Mouse (Mus musculus) embryonic facial prominence, embryonic 14.5 days (tissue): ENCODE measurements at regions not wholly inside any gene's neighbourhood (a gene's known extent, or its start where the extent isn't known, plus 50 kb on each side); places are given as distances from the start of the nearest gene placed in this dataset.
"Not testable (repeated sequence)": the region's sequence is repeated elsewhere in the genome, so short reads cannot be mapped to it uniquely, and the experiment has no call there.

Source experiments
- ATAC-seq: fragments of 200-750 bp; cut with Nextera tagmentation; 2 replicates; pipeline ENCODE4 v1.8.0; 2017; ENCODE audit warnings: low read depth, moderate number of reproducible peaks, moderate TSS enrichment
- DNase-seq: peaks from one replicate; pipeline ENCODE4 v3.0.0-alpha.2; 2015; ENCODE audit warnings: low spot score
- H3K27ac ChIP-seq: fragments of 300-500 bp; sonication (generic); replicated peaks from 2 replicates; pipeline ENCODE4 v1.5.1; 2014; ENCODE audit warnings: low read depth, mild to moderate bottlenecking, low read length, moderate library complexity
- H3K27me3 ChIP-seq: fragments of 300-500 bp; sonication (generic); replicated peaks from 2 replicates; pipeline ENCODE4 v1.6.1; 2014; ENCODE audit warnings: low read length; ENCODE audit not compliant: control insufficient read depth, insufficient read depth
- H3K36me3 ChIP-seq: fragments of 300-500 bp; sonication (generic); 2 replicates; pipeline ENCODE4 v1.6.1; 2014; ENCODE audit warnings: low read length, mixed read lengths; ENCODE audit not compliant: control insufficient read depth, insufficient read depth
- H3K4me1 ChIP-seq: fragments of 300-500 bp; sonication (generic); 2 replicates; pipeline ENCODE4 v1.6.1; 2014; ENCODE audit warnings: antibody characterized with exemption, low read length; ENCODE audit not compliant: control insufficient read depth, insufficient read depth
- H3K4me2 ChIP-seq: fragments of 300-500 bp; sonication (generic); 2 replicates; pipeline ENCODE4 v1.6.1; 2014; ENCODE audit warnings: low read depth, mild to moderate bottlenecking, low read length, moderate library complexity, mixed read lengths
- H3K4me3 ChIP-seq: fragments of 300-500 bp; sonication (generic); 2 replicates; pipeline ENCODE4 v1.5.1; 2014; ENCODE audit warnings: low read depth, mild to moderate bottlenecking, low read length
- H3K9ac ChIP-seq: fragments of 300-500 bp; sonication (generic); 2 replicates; pipeline ENCODE4 v1.6.1; 2014; ENCODE audit warnings: low read depth, mild to moderate bottlenecking, low read length, moderate library complexity, mixed read lengths
- H3K9me3 ChIP-seq: fragments of 300-500 bp; sonication (generic); 2 replicates; pipeline ENCODE4 v1.6.1; 2016; ENCODE audit warnings: low read length; ENCODE audit not compliant: control insufficient read depth
- WGBS: fragments of 180-500 bp; shearing (Covaris S2); extraction: QIAGEN DNeasy Blood & Tissue Kit; methylation state at CpG from one replicate; pipeline ENCODE4 v1.1.7; 2014; 5-methylcytosine and 5-hydroxymethylcytosine counted together

DNA sequence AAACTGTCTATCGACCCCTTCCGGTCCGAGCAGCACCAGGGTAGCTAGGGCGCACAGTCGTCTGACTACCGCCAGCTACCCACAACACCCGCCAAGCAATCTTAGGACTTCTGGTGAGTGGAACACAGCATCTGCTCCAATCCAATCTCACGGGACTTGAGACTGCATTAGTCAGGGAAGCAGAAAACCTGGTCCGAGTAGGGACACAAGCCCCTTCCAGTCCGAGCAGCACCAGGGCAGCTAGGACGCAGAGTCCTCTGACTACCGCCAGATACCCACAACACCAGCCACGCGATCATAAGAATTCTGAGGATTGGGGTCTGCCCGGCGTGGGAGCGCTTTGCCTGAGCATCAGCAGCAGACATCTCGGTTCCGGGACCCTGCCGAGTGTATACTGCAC lies 79.6 kb downstream of the Gm10715 start:
- H3K27me3 ChIP-seq, H3K4me2 ChIP-seq, H3K4me1 ChIP-seq, ATAC-seq, H3K36me3 ChIP-seq, H3K4me3 ChIP-seq, H3K27ac ChIP-seq, H3K9ac ChIP-seq, DNase-seq: not testable (repeated sequence)
- H3K9me3 ChIP-seq, result peaks cover 18% of the 10 kb centered on the region; the same call in 1 of the 2 replicates
- 90% methylated on average over 16 of the region's 20 CpGs for WGBS

DNA sequence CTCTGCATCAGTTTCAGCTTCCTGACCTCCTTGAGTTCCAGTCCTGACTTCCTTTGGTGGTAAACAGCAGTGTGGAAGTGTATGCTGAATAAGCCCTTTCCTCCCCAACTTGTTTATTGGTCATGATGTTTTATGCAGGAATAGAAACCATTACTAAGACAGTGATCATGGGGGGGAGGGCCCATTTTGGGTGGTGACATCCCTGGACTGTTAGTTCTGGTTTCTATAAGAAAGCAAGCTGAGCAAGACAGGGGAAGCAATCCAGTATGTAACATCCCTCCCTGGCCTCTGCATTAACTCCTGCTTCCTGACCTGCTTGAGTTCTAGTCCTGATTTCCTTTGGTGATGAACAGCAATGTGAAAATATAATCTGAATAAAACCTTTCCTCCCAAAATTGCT lies 124.5 kb downstream of the Gm10715 start:
- Histone ChIP-seq H3K27ac (no peak overlapping the region), H3K4me3 (no peak overlapping the region), H3K9me3 (peaks cover 31% of the 10 kb centered on the region), H3K4me2 (no peak overlapping the region), H3K36me3 (no peaks in the 10 kb centered on the region), H3K27me3 (no peaks in the 10 kb centered on the region), H3K4me1 (no peaks in the 10 kb centered on the region), H3K9ac (no peak overlapping the region)
- ATAC-seq (no peak), DNase-seq (no peak)

GRCm38 (mm10) chr9:3184343-3184742 lies 147.7 kb downstream of the Gm10715 start:
- ATAC-seq (no peak), DNase-seq (no peak)
- Histone ChIP-seq H3K9ac (no peak overlapping the region), H3K4me3 (no peak overlapping the region), H3K27me3 (no peaks in the 10 kb centered on the region), H3K36me3 (no peaks in the 10 kb centered on the region), H3K27ac (no peak overlapping the region), H3K4me2 (no peak overlapping the region), H3K9me3 (0 out of 2 replicates have a peak, but pooled peaks cover 24% of the 10 kb centered on the region), H3K4me1 (no peaks in the 10 kb centered on the region)

DNA sequence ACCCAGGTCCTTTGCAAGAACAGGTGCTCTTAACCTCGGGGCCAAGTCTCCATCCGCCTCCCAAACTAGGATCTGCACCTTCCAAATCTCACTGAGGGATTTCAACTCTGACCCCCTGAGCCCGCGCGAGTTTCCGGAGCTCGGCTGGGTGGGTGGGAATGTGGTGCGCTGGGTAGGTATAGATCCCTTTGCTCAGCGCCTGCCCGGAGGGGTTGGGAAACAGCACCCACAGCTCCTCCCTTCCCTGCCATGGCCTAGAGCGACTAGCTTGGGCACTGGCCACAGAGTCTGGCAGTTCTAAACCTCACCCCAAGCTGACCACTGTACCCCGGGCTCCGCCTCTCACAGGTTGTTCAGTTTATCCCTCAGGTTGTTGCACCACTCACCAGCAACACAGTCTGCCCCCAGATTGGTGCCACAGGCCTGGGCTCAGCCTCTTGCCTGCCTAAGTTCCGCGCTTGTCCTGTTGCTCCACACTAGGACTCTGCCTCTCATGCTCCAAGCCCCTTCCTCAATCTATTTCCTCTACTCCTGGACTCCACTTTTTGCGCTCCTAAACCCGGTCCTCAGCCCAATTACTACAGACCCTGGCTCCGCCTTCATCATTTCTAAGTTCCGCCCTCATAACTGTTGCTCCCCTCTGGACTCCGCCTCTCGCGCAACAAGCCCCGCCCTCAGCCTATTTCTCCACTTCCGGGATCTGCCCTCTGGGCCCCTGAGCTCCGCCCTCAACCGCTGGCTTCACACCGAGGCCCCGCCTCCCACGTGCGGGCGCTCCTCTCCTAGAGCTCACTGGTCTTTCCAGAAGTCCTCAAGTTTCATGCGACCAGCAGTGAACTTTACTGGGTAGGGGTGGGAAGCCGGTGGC lies 135.6 kb upstream of the Alkbh8 start:
- no peaks in the 10 kb centered on the region for H3K4me1 ChIP-seq
- H3K36me3 ChIP-seq, result no peaks in the 10 kb centered on the region
- no peak for ATAC-seq
- H3K9ac ChIP-seq, result no peak overlapping the region
- H3K4me3 ChIP-seq, result no peak overlapping the region
- no peaks in the 10 kb centered on the region for H3K27me3 ChIP-seq
- 0 out of 2 replicates have a peak, but pooled peaks cover 9% of the 10 kb centered on the region for H3K9me3 ChIP-seq
- 45% methylated on average over 33 of the region's 33 CpGs for WGBS
- H3K4me2 ChIP-seq, result no peak overlapping the region
- no peak overlapping the region for H3K27ac ChIP-seq
- no peak for DNase-seq

- not testable (repeated sequence) for H3K36me3 ChIP-seq, ATAC-seq, H3K27me3 ChIP-seq, DNase-seq, H3K4me2 ChIP-seq, H3K27ac ChIP-seq, H3K4me1 ChIP-seq, H3K9me3 ChIP-seq, H3K4me3 ChIP-seq, H3K9ac ChIP-seq
- 63% methylated on average over 16 of the region's 16 CpGs for WGBS
Measured at GRCm38 (mm10) chr9:3200019-3200347, 135.0 kb upstream of the Alkbh8 start.

DNA sequence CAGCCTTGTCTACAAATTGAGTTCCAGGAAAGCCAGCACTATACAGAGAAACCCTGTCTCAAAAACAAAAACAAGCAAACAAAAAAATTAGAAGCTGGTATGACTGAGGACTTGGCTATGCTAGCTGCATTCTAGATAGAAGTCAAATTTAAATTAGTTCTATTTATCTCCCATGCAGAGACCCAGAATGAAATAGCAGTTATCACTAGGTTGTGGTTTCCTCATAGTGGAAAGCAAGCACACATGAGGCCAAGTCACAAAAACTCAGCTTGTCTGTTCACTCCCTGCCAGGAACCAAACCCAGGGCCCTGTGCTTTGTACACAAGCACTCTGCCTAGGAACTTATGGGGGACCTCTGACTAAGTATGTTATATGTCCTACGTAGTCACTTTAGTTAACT lies 126.8 kb upstream of the Alkbh8 start:
- H3K4me2 ChIP-seq, H3K27me3 ChIP-seq, H3K9ac ChIP-seq, H3K27ac ChIP-seq, H3K9me3 ChIP-seq, ATAC-seq, H3K4me1 ChIP-seq, H3K36me3 ChIP-seq, DNase-seq, H3K4me3 ChIP-seq: not testable (repeated sequence)
- 89% methylated on average over 1 of the region's 1 CpGs for WGBS

DNA sequence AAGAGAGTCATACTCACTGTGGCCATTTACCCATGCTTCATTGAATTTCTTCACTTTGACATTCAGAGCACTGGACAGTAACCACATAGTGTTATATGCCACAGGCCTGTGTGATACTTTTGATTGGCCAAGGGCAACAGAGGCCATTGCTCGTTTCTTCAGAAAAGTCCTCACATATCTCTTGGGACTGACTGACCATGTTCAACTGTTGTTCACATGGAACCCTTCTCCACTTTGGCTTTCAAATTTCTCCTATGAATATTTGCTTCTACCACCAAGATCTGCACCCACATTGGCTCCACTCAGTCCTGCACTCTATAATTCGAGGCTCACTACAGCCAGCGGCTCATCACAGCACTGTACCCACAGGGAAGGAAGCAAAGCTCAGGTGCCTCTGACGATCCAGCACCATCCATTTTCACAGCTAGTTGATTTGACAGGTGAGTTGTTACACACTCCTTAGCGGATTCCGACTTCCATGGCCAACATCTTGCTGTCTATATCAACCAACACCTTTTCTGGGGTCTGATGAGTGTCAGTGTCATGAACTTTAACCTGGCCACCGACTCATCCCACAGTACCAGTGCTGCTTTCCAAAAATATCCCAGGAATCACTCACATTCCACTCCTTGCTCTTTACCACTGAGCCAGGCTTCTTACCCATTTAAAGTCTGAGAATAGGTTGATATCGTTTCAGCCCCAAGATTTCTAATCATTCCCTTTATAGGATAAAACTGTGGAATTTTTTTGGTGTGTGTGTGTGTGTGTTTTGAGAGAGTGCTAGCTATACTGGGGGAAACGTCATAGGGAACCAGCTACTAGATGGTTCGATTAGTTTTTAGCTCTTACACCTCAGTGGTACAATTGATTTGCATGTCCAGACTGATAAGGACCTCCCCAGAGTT lies 76.3 kb upstream of the Alkbh8 start:
- H3K4me3 ChIP-seq, result no peak overlapping the region
- no peak overlapping the region for H3K4me2 ChIP-seq
- H3K27ac ChIP-seq, result no peak overlapping the region
- H3K9me3 ChIP-seq, result peaks cover 9% of the 10 kb centered on the region; the same call in 1 of the 2 replicates
- WGBS, result 66% methylated on average over 10 of the region's 10 CpGs
- ATAC-seq (peak; percentile 100), DNase-seq (peak; percentile 91)
- H3K27me3 ChIP-seq, result no peaks in the 10 kb centered on the region
- no peak overlapping the region for H3K9ac ChIP-seq
- H3K36me3 ChIP-seq, result no peaks in the 10 kb centered on the region
- H3K4me1 ChIP-seq, result no peaks in the 10 kb centered on the region

- ATAC-seq, result no peak
- Histone ChIP-seq H3K27me3 (no peaks in the 10 kb centered on the region), H3K27ac (no peak overlapping the region), H3K4me2 (no peak overlapping the region), H3K4me3 (no peak overlapping the region), H3K36me3 (no peaks in the 10 kb centered on the region), H3K9ac (no peak overlapping the region), H3K4me1 (no peaks in the 10 kb centered on the region), H3K9me3 (peaks cover 9% of the 10 kb centered on the region; the same call in 1 of the 2 replicates)
- WGBS, result 71% methylated on average over 5 of the region's 5 CpGs
- no peak for DNase-seq
Measured at GRCm38 (mm10) chr9:3260181-3260580, 74.8 kb upstream of the Alkbh8 start.
